Mouse (Mus musculus) testis, adult 2 months (tissue): Measurements from ENCODE around the gene Diablo. TPM values are rescaled to one million over a fixed set of nuclear protein-coding genes. Genes with fewer than 3 reads are reported as not detected.

Source experiments
- H3K27ac ChIP-seq: fragments of 200-500 bp; 2 replicates; pipeline ENCODE4 v1.5.1; 2012; ENCODE audit warnings: low read depth, low read length; ENCODE audit not compliant: control insufficient read depth, insufficient read depth
- H3K27me3 ChIP-seq: fragments of 200-500 bp; 2 replicates; pipeline ENCODE4 v1.6.1; 2012; ENCODE audit warnings: mild to moderate bottlenecking, low read length, moderate library complexity; ENCODE audit not compliant: control insufficient read depth, insufficient read depth
- H3K36me3 ChIP-seq: fragments of 200-500 bp; 2 replicates; pipeline ENCODE4 v1.6.1; 2012; ENCODE audit warnings: mild to moderate bottlenecking, low read length; ENCODE audit not compliant: control insufficient read depth, insufficient read depth
- H3K4me1 ChIP-seq: fragments of 200-500 bp; 2 replicates; pipeline ENCODE4 v1.6.1; 2012; ENCODE audit warnings: low read length; ENCODE audit not compliant: control insufficient read depth, insufficient read depth
- H3K4me3 ChIP-seq: fragments of 200-500 bp; 2 replicates; pipeline ENCODE4 v1.5.1; 2012; ENCODE audit warnings: low read depth, mild to moderate bottlenecking, low read length, moderate library complexity, mixed read lengths; ENCODE audit not compliant: control insufficient read depth
- CTCF ChIP-seq: fragments of 200-500 bp; IDR thresholded peaks from 2 replicates; pipeline ENCODE4 v1.5.1; 2012; ENCODE audit warnings: low read depth, mild to moderate bottlenecking, inconsistent platforms, low read length, moderate library complexity; ENCODE audit not compliant: control insufficient read depth, insufficient read depth, insufficient replicate concordance
- POLR2A ChIP-seq: fragments of 200-500 bp; IDR thresholded peaks from 2 replicates; pipeline ENCODE4 v1.6.1; 2012; ENCODE audit warnings: low read depth, mild to moderate bottlenecking, inconsistent platforms, low read length, moderate library complexity; ENCODE audit not compliant: control insufficient read depth
- polyA plus RNA-seq: library from polyadenylated mRNA; depleted of rRNA; stranded (reverse); fragments of >200 nt; gene quantifications from 2 replicates; pipeline ENCODE4 v1.2.3, GENCODE M21; 2012; rRNA removed

Diablo gene
- polyA plus RNA-seq, 1 experiment: 367 TPM

GRCm38 (mm10) chr5:123461420-123461819 lies 62.6 kb downstream of the Diablo start:
- Histone ChIP-seq H3K36me3 (no peaks in the 10 kb centered on the region), H3K27me3 (no peaks in the 10 kb centered on the region), H3K4me3 (no peak overlapping the region), H3K27ac (no peak overlapping the region), H3K4me1 (peaks cover 2% of the 10 kb centered on the region)
- TF ChIP-seq CTCF: no peak
- no peak for TF ChIP-seq POLR2A

Other genes starting within 250 kb of the Diablo start
- 0.73 and 0.88 TPM in 2 replicates for gene Bcl7a, start 180.3 kb downstream of the Diablo start, polyA plus RNA-seq
- gene Mlxip, start 129.4 kb downstream of the Diablo start, polyA plus RNA-seq: 17.4 and 18.8 TPM in 2 replicates
- gene Lrrc43, start 34.9 kb downstream of the Diablo start, polyA plus RNA-seq: 129 and 131 TPM in 2 replicates
- gene Il31, start 34.7 kb downstream of the Diablo start, polyA plus RNA-seq: 28.7 and 29.8 TPM in 2 replicates
- gene B3gnt4, start 13.7 kb downstream of the Diablo start, polyA plus RNA-seq: 19.2 and 19.5 TPM in 2 replicates
- gene Gm49027, start 1.3 kb upstream of the Diablo start, polyA plus RNA-seq: 5.1 and 5.2 TPM in 2 replicates
- gene Vps33a, start 48.9 kb upstream of the Diablo start, polyA plus RNA-seq: 5.3 and 5.8 TPM in 2 replicates
- 96.1 and 101 TPM in 2 replicates for gene Clip1, start 160.4 kb upstream of the Diablo start, polyA plus RNA-seq
- 49.2 and 54.8 TPM in 2 replicates for gene Zcchc8, start 196.9 kb upstream of the Diablo start, polyA plus RNA-seq
- gene Rsrc2, start 225.2 kb upstream of the Diablo start, polyA plus RNA-seq: 14.5 and 16.0 TPM in 2 replicates
- gene Kntc1, start 225.5 kb upstream of the Diablo start, polyA plus RNA-seq: 10.0 and 11.3 TPM in 2 replicates